Mouse (Mus musculus): ENCODE data around the gene Sh3kbp1. TPM values are rescaled to one million over a fixed set of nuclear protein-coding genes. Genes with fewer than 3 reads are reported as not detected.

Sh3kbp1 gene
- polyA plus RNA-seq, 1 experiment from 2014 or later, result 42.5 TPM

GRCm38 (mm10) chrX:159697030-159697454, 70.0 kb downstream of the Sh3kbp1 start:
- no peak for TF ChIP-seq CTCF (IDR thresholded peaks at IDR 0.05; ENCODE audit: low read depth)
- no peaks in the 10 kb centered on the region for H3K4me1 ChIP-seq (ENCODE audit: insufficient read depth)
- no peak for DNase-seq
- no peaks in the 10 kb centered on the region for H3K36me3 ChIP-seq (ENCODE audit: insufficient read depth)
- ATAC-seq (ENCODE audit: insufficient read depth), result peak; percentile 69
- H3K27me3 ChIP-seq (ENCODE audit: insufficient read depth, low read length), result no peaks in the 10 kb centered on the region
- no peaks in the 10 kb centered on the region for H3K9me3 ChIP-seq (ENCODE audit: low read depth, low read length)
- H3K27ac ChIP-seq (ENCODE audit: low read depth), result no peak overlapping the region
- no peak overlapping the region for H3K4me3 ChIP-seq (ENCODE audit: low read depth, low read length)
- H3K4me2 ChIP-seq, result no peak overlapping the region
- no peak overlapping the region for H3K9ac ChIP-seq
- 24% methylated on average over 4 of the region's 4 CpGs for WGBS

GRCm38 (mm10) chrX:159702850-159703249, 75.8 kb downstream of the Sh3kbp1 start:
- no peak for ATAC-seq (ENCODE audit: insufficient read depth)
- no peak overlapping the region for H3K4me3 ChIP-seq (ENCODE audit: low read depth, low read length)
- H3K36me3 ChIP-seq (ENCODE audit: insufficient read depth), result no peaks in the 10 kb centered on the region
- no peak for TF ChIP-seq CTCF (IDR thresholded peaks at IDR 0.05; ENCODE audit: low read depth)
- H3K9me3 ChIP-seq (ENCODE audit: low read depth, low read length), result no peaks in the 10 kb centered on the region
- H3K4me2 ChIP-seq, result no peak overlapping the region
- no peaks in the 10 kb centered on the region for H3K27me3 ChIP-seq (ENCODE audit: insufficient read depth, low read length)
- no peak overlapping the region for H3K9ac ChIP-seq
- no peak for DNase-seq
- WGBS, result 91% methylated on average over 2 of the region's 2 CpGs
- no peak overlapping the region for H3K27ac ChIP-seq (ENCODE audit: low read depth)
- H3K4me1 ChIP-seq (ENCODE audit: insufficient read depth), result no peaks in the 10 kb centered on the region

- TF ChIP-seq CTCF (IDR thresholded peaks at IDR 0.05; ENCODE audit: low read depth), result no peak
- Histone ChIP-seq H3K36me3 (ENCODE audit: insufficient read depth) (no peaks in the 10 kb centered on the region), H3K27ac (ENCODE audit: low read depth) (peak overlapping the region; percentile 60), H3K4me1 (ENCODE audit: insufficient read depth) (no peaks in the 10 kb centered on the region; the same call in 1 of the 2 replicates), H3K27me3 (ENCODE audit: insufficient read depth, low read length) (no peaks in the 10 kb centered on the region), H3K9me3 (ENCODE audit: low read depth, low read length) (no peaks in the 10 kb centered on the region), H3K4me2 (no peak overlapping the region), H3K9ac (no peak overlapping the region), H3K4me3 (ENCODE audit: low read depth, low read length) (no peak overlapping the region)
- ATAC-seq (ENCODE audit: insufficient read depth) (peak; percentile 83), DNase-seq (peak; percentile 78)
- WGBS, result 44% methylated on average over 4 of the region's 4 CpGs
Observed at GRCm38 (mm10) chrX:159704381-159705004, 77.4 kb downstream of the Sh3kbp1 start.

GRCm38 (mm10) chrX:159705412-159705811, 78.3 kb downstream of the Sh3kbp1 start:
- DNase-seq (no peak), ATAC-seq (ENCODE audit: insufficient read depth) (no peak)
- Histone ChIP-seq H3K9me3 (ENCODE audit: low read depth, low read length) (no peaks in the 10 kb centered on the region), H3K27me3 (ENCODE audit: insufficient read depth, low read length) (no peaks in the 10 kb centered on the region), H3K36me3 (ENCODE audit: insufficient read depth) (no peaks in the 10 kb centered on the region), H3K27ac (ENCODE audit: low read depth) (no peak overlapping the region), H3K9ac (no peak overlapping the region), H3K4me3 (ENCODE audit: low read depth, low read length) (no peak overlapping the region), H3K4me2 (no peak overlapping the region), H3K4me1 (ENCODE audit: insufficient read depth) (peaks cover 3% of the 10 kb centered on the region; the same call in 1 of the 2 replicates)
- TF ChIP-seq CTCF (IDR thresholded peaks at IDR 0.05; ENCODE audit: low read depth), result no peak
- WGBS, result 48% methylated on average over 2 of the region's 2 CpGs

GRCm38 (mm10) chrX:159708076-159708830, 81.2 kb downstream of the Sh3kbp1 start:
- Histone ChIP-seq H3K36me3 (ENCODE audit: insufficient read depth) (no peaks in the 10 kb centered on the region), H3K27ac (ENCODE audit: low read depth) (peak overlapping the region; percentile 63), H3K27me3 (ENCODE audit: insufficient read depth, low read length) (no peaks in the 10 kb centered on the region), H3K4me2 (no peak overlapping the region), H3K9me3 (ENCODE audit: low read depth, low read length) (no peaks in the 10 kb centered on the region), H3K9ac (no peak overlapping the region), H3K4me1 (ENCODE audit: insufficient read depth) (peaks cover 3% of the 10 kb centered on the region; the same call in 1 of the 2 replicates), H3K4me3 (ENCODE audit: low read depth, low read length) (no peak overlapping the region)
- no peak for ATAC-seq (ENCODE audit: insufficient read depth)
- DNase-seq, result peak; percentile 54
- TF ChIP-seq CTCF (IDR thresholded peaks at IDR 0.05; ENCODE audit: low read depth), result no peak
- WGBS, result 31% methylated on average over 8 of the region's 8 CpGs

GRCm38 (mm10) chrX:159709296-159709695, 82.2 kb downstream of the Sh3kbp1 start:
- no peak overlapping the region for H3K4me3 ChIP-seq (ENCODE audit: low read depth, low read length)
- WGBS, result 89% methylated on average over 6 of the region's 6 CpGs
- TF ChIP-seq CTCF (IDR thresholded peaks at IDR 0.05; ENCODE audit: low read depth), result no peak
- no peaks in the 10 kb centered on the region for H3K9me3 ChIP-seq (ENCODE audit: low read depth, low read length)
- H3K4me1 ChIP-seq (ENCODE audit: insufficient read depth), result peaks cover 3% of the 10 kb centered on the region; the same call in 1 of the 2 replicates
- no peak for ATAC-seq (ENCODE audit: insufficient read depth)
- DNase-seq, result no peak
- no peaks in the 10 kb centered on the region for H3K27me3 ChIP-seq (ENCODE audit: insufficient read depth, low read length)
- H3K4me2 ChIP-seq, result no peak overlapping the region
- no peak overlapping the region for H3K27ac ChIP-seq (ENCODE audit: low read depth)
- H3K9ac ChIP-seq, result no peak overlapping the region
- H3K36me3 ChIP-seq (ENCODE audit: insufficient read depth), result no peaks in the 10 kb centered on the region

All from lung, embryonic 14.5 days (tissue).